Mouse (Mus musculus): ENCODE data around the gene Papln.

- TF ChIP-seq CTCF (IDR thresholded peaks at IDR 0.05; ENCODE audit: extremely low read depth, insufficient read length, insufficient replicate concordance, low read depth, low read length), result no peak
- no peak for TF ChIP-seq POLR2A (IDR thresholded peaks at IDR 0.05; ENCODE audit: low read depth, low read length)
Observed at GRCm38 (mm10) chr12:83732225-83732624, 31.2 kb upstream of the Papln start.

Measured in small intestine, adult 2 months (tissue).